Mouse (Mus musculus) ovary, postnatal 10 days (tissue): ENCODE results near the gene Kmt2b.

ENCODE experiments used
- DNase-seq: peaks from one replicate; pipeline ENCODE4 v3.0.0; 2022; ENCODE audit warnings: low spot score

Gene Kmt2b

GRCm38 (mm10) chr7:30588676-30589434 lies at the start of gene Kmt2b:
Gene Kmt2b, minus strand, starts transcription at chr7:30588726.
- DNase-seq, result peak; percentile 89

- DNase-seq, result no peak
Measured at GRCm38 (mm10) chr7:30636395-30636794, 47.9 kb upstream of the Kmt2b start.

- DNase-seq, result no peak
Measured at GRCm38 (mm10) chr7:30635752-30636151, 47.2 kb upstream of the Kmt2b start, which contains the start of gene Etv2. Gene Etv2, minus strand, starts transcription at chr7:30635852.

- DNase-seq, result no peak
Measured at GRCm38 (mm10) chr7:30634621-30635020, 46.1 kb upstream of the Kmt2b start.

- no peak for DNase-seq
Measured at GRCm38 (mm10) chr7:30633762-30634412, 45.4 kb upstream of the Kmt2b start.

- no peak for DNase-seq
Measured at GRCm38 (mm10) chr7:30629013-30629412, 40.5 kb upstream of the Kmt2b start.

GRCm38 (mm10) chr7:30626647-30627046 lies 38.1 kb upstream of the Kmt2b start:
- DNase-seq, result no peak

GRCm38 (mm10) chr7:30625530-30626384 lies 37.2 kb upstream of the Kmt2b start, which contains the start of gene Cox6b1:
Gene Cox6b1, minus strand, starts transcription at chr7:30626151.
- peak; percentile 49 for DNase-seq

GRCm38 (mm10) chr7:30619202-30619601 lies 30.7 kb upstream of the Kmt2b start:
- no peak for DNase-seq

- DNase-seq, result no peak
Measured at GRCm38 (mm10) chr7:30618658-30619057, 30.1 kb upstream of the Kmt2b start.

GRCm38 (mm10) chr7:30615049-30615760 lies 26.7 kb upstream of the Kmt2b start:
- DNase-seq, result no peak

GRCm38 (mm10) chr7:30614454-30614853 lies 25.9 kb upstream of the Kmt2b start:
- DNase-seq, result no peak

- DNase-seq, result no peak
Measured at GRCm38 (mm10) chr7:30613529-30614112, 25.1 kb upstream of the Kmt2b start.

- no peak for DNase-seq
Measured at GRCm38 (mm10) chr7:30612654-30613402, 24.3 kb upstream of the Kmt2b start, which contains the start of gene Upk1a. Gene Upk1a, minus strand, starts transcription at chr7:30612847.

GRCm38 (mm10) chr7:30610043-30610442 lies 21.5 kb upstream of the Kmt2b start:
- DNase-seq, result no peak

- no peak for DNase-seq
Measured at GRCm38 (mm10) chr7:30608476-30608875, 19.9 kb upstream of the Kmt2b start.

- no peak for DNase-seq
Measured at GRCm38 (mm10) chr7:30607706-30608309, 19.3 kb upstream of the Kmt2b start.

- no peak for DNase-seq
Measured at GRCm38 (mm10) chr7:30604944-30605343, 16.4 kb upstream of the Kmt2b start.

- DNase-seq, result no peak
Measured at GRCm38 (mm10) chr7:30604424-30604823, 15.9 kb upstream of the Kmt2b start.

GRCm38 (mm10) chr7:30602583-30602982 lies 14.1 kb upstream of the Kmt2b start:
- DNase-seq, result no peak
